Comparison of ENCODE assay signal across 27 mouse cellular contexts in genomic region chr13:12162457-12162856, GRCm38 (mm10). TPM values are rescaled to one million over a fixed set of nuclear protein-coding genes. Genes with fewer than 3 reads are reported as not detected.
"Had no signal": no experiment of that assay in that cellular context is flagged by ENCODE, and none has a peak within 500 bp of the region (broad histone marks: within the 10 kb centered on the region; RNA-seq: fewer than 3 reads in every experiment).

No protein-coding gene starts in this region.

- H3K27ac ChIP-seq: embryonic facial prominence, embryonic 10.5 days; embryonic facial prominence, embryonic 12.5 days; embryonic facial prominence, embryonic 13.5 days; embryonic facial prominence, embryonic 15.5 days; forebrain, embryonic 10.5 days; forebrain, embryonic 12.5 days; forebrain, embryonic 13.5 days; forebrain, embryonic 15.5 days; gastrocnemius, adult 2 months; heart, adult 2 months had no signal

- DNase-seq: cerebellum, adult 9-10 months; cerebellum, adult 9-11 months; cerebellum, postnatal 10 days; cerebellum, postnatal 14 days; cerebellum, postnatal 25 days; cerebellum, postnatal 36 days; embryo, embryonic 11 days; forebrain, postnatal 0 days; gastrocnemius, adult 2 months; gastrocnemius, postnatal 10 days; gastrocnemius, postnatal 14 days; gastrocnemius, postnatal 25 days; gastrocnemius, postnatal 36 days; heart, adult 11 months; heart, adult 18-20 months; heart, adult 2 months had no signal

- H3K27me3 ChIP-seq: embryonic facial prominence, embryonic 12.5 days; embryonic facial prominence, embryonic 13.5 days; embryonic facial prominence, embryonic 15.5 days; forebrain, embryonic 12.5 days; forebrain, embryonic 13.5 days; forebrain, embryonic 15.5 days had no signal

- H3K9ac ChIP-seq: embryonic facial prominence, embryonic 12.5 days; embryonic facial prominence, embryonic 13.5 days; embryonic facial prominence, embryonic 15.5 days; forebrain, embryonic 12.5 days; forebrain, embryonic 13.5 days; forebrain, embryonic 15.5 days; forebrain, postnatal 0 days had no signal

- H3K4me2 ChIP-seq: embryonic facial prominence, embryonic 12.5 days; embryonic facial prominence, embryonic 13.5 days; embryonic facial prominence, embryonic 15.5 days; forebrain, embryonic 12.5 days; forebrain, embryonic 13.5 days; forebrain, embryonic 15.5 days had no signal

- H3K36me3 ChIP-seq: embryonic facial prominence, embryonic 10.5 days; embryonic facial prominence, embryonic 12.5 days; embryonic facial prominence, embryonic 13.5 days; embryonic facial prominence, embryonic 15.5 days; forebrain, embryonic 10.5 days; forebrain, embryonic 12.5 days; forebrain, embryonic 15.5 days had no signal

- H3K4me1 ChIP-seq: embryonic facial prominence, embryonic 12.5 days; embryonic facial prominence, embryonic 13.5 days; embryonic facial prominence, embryonic 15.5 days; forebrain, embryonic 15.5 days had no signal

- H3K4me3 ChIP-seq: embryonic facial prominence, embryonic 10.5 days; embryonic facial prominence, embryonic 12.5 days; embryonic facial prominence, embryonic 13.5 days; embryonic facial prominence, embryonic 15.5 days; erythroblast, embryonic 14.5 days; forebrain, embryonic 10.5 days; forebrain, embryonic 12.5 days; forebrain, embryonic 13.5 days; forebrain, embryonic 15.5 days; gastrocnemius, adult 2 months; heart, adult 2 months had no signal

- H3K9me3 ChIP-seq: embryonic facial prominence, embryonic 10.5 days; embryonic facial prominence, embryonic 13.5 days; embryonic facial prominence, embryonic 15.5 days; forebrain, embryonic 10.5 days; forebrain, embryonic 12.5 days; forebrain, embryonic 13.5 days; forebrain, embryonic 15.5 days had no signal

RNA-seq across cellular contexts. Expression of gene Ryr2, which starts 55.7 kb away (rescaled TPM):
- total RNA-seq: common myeloid progenitor, adult 5-6 weeks; granulocyte monocyte progenitor cell, adult 5-6 weeks had no signal
- polyA plus RNA-seq: erythroblast, embryonic 14.5 days had no signal
